Mouse (Mus musculus): ENCODE results near the gene Strc. TPM values are rescaled to one million over a fixed set of nuclear protein-coding genes. Genes with fewer than 3 reads are reported as not detected.

The Strc gene
- polyA plus RNA-seq (2015; fragmentation: Illumina TruSeq; extraction: RNeasy Lipid Tissue Mini Kit (QIAGEN cat#74804); ENCODE audit: low read depth, low replicate concordance): 0.31 TPM

DNA sequence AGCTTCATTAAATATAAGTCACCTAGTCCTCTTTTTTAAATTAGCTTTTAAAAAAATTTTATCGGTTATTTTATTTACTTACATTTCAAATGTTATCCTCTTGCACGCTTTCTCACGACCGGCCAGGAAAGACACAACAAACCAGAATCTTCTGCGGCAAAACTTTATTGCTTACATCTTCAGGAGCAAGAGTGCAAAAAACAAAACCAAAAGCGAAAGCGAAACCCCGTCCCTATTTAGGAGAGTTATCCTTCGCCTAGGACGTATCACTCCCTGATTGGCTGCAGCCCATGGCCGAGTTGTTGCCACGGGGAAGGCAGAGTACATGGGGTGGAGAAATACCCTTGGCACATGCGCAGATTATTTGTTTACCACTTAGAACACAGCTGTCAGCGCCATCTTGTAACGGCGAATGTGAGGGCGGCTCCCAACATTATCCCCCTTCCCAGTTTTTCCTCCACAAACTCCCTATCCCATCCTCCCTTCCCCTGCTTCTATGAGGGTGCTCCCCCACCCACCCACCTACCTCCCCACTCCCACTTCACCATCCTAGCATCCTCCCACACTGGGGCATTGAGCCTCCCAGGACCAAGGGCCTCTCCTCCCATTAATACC, at the start of gene Strc:
Gene Strc (minus strand): TSS at position 208 of the 615 bp plus-strand sequence.

DNA sequence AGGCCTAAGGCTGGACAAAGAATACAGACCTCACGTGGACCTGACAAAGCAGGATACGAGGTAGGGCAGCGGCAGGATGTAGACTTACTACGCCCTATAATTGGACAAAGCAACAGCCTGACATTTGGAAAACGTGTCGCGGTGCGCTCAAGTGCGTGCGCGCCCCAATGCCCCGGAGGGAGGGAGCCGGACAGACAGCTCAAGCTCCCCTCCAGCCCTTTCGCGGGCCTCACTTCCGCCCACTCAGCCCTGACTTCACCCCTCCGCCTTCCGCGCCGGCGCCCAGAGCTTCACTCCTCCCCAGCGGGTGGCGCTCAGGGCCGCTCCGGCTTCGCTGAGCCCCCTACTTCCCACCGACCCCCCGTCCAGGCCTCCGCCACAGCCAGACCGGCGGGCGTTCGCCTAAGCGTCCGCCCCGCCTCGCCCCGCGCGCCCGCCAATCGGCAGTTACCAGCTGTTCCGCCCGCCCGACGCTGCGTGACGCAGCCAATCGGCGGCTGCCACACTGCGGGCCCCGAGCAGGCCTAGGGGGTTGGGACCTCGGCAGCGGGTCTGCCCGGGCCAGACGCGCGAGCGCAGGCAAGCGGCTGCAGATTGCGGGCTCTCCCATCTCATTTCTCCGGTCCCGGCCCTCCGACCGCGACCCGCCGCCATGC, 26.5 kb upstream of the Strc start, which contains the start of the genes Pdia3 and Catsper2:
Gene Pdia3 (plus strand): TSS at position 389 of the 656 bp plus-strand sequence.
Gene Catsper2 (minus strand): TSS at position 406 of the 656 bp plus-strand sequence.

DNA sequence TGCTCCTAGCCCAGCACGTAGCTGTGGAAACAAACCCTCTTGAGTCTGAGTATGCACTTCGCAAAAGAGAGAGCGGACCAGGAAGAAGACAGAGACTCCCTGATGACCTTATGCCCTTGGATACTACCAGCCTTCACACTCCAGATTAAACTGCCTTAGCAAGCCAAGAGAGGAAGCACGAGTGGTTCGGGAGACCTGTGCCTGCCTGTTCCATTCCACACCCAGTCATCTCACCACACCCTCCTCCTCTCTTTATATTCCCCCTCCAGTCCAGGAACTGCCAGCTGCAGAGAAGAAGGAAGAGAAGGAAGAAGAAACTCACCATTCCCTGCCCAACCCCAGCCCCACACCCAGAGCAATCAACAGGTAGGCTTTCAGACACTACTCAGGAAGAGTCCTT, 29.5 kb downstream of the Strc start, which contains the start of gene Ckmt1:
Gene Ckmt1 (plus strand): TSS at position 221 of the 400 bp plus-strand sequence.

DNA sequence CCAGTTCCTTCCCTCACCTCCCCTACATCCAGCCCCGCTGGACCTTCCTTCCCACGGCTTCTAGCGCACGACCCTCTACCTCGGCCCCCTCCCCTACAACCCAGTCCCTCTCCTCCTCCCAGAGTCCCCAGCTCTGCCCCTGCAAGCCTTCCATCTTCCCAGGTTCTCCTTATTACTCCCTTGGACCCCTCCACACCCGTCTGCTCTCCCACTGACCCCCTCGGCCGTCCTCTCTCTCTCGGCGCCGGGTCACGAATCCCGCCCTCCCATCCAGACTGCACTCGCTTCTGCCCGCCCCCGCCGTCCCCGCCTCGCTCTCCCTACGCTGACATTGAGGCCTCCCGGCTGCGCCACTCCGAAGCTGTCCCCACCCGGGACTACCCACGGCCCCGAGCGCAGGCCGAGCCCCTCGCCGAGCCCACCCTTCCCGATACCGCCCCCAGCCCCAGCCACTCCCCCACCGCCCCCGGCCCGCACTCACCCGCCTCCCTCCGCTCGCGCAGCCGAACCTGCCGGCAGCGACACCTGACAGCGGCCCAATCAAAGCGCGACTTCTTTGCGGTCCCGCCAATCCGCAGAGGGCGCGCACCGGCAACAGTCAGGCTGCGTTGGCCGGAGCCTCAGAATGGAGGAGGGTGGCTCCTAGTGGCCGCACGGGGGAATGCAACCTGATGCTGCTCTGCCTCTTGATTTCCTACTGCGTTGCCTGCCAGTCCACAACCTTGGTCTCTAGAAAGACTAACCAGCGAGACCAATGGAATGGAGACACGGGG, 32.0 kb downstream of the Strc start, which contains the start of gene Ppip5k1:
Gene Ppip5k1 (minus strand): TSS at position 577 of the 773 bp plus-strand sequence.

Other genes starting within 250 kb of the Strc start
- gene Adal, start 246.7 kb downstream of the Strc start, polyA plus RNA-seq (2015; fragmentation: Illumina TruSeq; extraction: RNeasy Lipid Tissue Mini Kit (QIAGEN cat#74804); ENCODE audit: low read depth, low replicate concordance): 24.5 TPM
- 7.3 TPM for gene Lcmt2, start 246.5 kb downstream of the Strc start, polyA plus RNA-seq (2015; fragmentation: Illumina TruSeq; extraction: RNeasy Lipid Tissue Mini Kit (QIAGEN cat#74804); ENCODE audit: low read depth, low replicate concordance)
- 28.7 TPM for gene Tubgcp4, start 216.5 kb downstream of the Strc start, polyA plus RNA-seq (2015; fragmentation: Illumina TruSeq; extraction: RNeasy Lipid Tissue Mini Kit (QIAGEN cat#74804); ENCODE audit: low read depth, low replicate concordance)
- 4.7 TPM for gene Zscan29, start 216.0 kb downstream of the Strc start, polyA plus RNA-seq (2015; fragmentation: Illumina TruSeq; extraction: RNeasy Lipid Tissue Mini Kit (QIAGEN cat#74804); ENCODE audit: low read depth, low replicate concordance)
- gene Trp53bp1, start 115.8 kb downstream of the Strc start, polyA plus RNA-seq (2015; fragmentation: Illumina TruSeq; extraction: RNeasy Lipid Tissue Mini Kit (QIAGEN cat#74804); ENCODE audit: low read depth, low replicate concordance): 59.2 TPM
- 275 TPM for gene Map1a, start 97.6 kb downstream of the Strc start, polyA plus RNA-seq (2015; fragmentation: Illumina TruSeq; extraction: RNeasy Lipid Tissue Mini Kit (QIAGEN cat#74804); ENCODE audit: low read depth, low replicate concordance)
- 84.3 TPM for gene Ppip5k1, start 31.8 kb downstream of the Strc start, polyA plus RNA-seq (2015; fragmentation: Illumina TruSeq; extraction: RNeasy Lipid Tissue Mini Kit (QIAGEN cat#74804); ENCODE audit: low read depth, low replicate concordance)
- gene Ckmt1, start 29.5 kb downstream of the Strc start, polyA plus RNA-seq (2015; fragmentation: Illumina TruSeq; extraction: RNeasy Lipid Tissue Mini Kit (QIAGEN cat#74804); ENCODE audit: low read depth, low replicate concordance): 338 TPM
- 198 TPM for gene Pdia3, start 26.6 kb upstream of the Strc start, polyA plus RNA-seq (2015; fragmentation: Illumina TruSeq; extraction: RNeasy Lipid Tissue Mini Kit (QIAGEN cat#74804); ENCODE audit: low read depth, low replicate concordance)
- 3.2 TPM for gene Catsper2, start 26.6 kb upstream of the Strc start, polyA plus RNA-seq (2015; fragmentation: Illumina TruSeq; extraction: RNeasy Lipid Tissue Mini Kit (QIAGEN cat#74804); ENCODE audit: low read depth, low replicate concordance)
- not detected for gene Ell3, start 57.1 kb upstream of the Strc start, polyA plus RNA-seq (2015; fragmentation: Illumina TruSeq; extraction: RNeasy Lipid Tissue Mini Kit (QIAGEN cat#74804); ENCODE audit: low read depth, low replicate concordance)
- 378 TPM for gene Serf2, start 62.0 kb upstream of the Strc start, polyA plus RNA-seq (2015; fragmentation: Illumina TruSeq; extraction: RNeasy Lipid Tissue Mini Kit (QIAGEN cat#74804); ENCODE audit: low read depth, low replicate concordance)
- gene Hypk, start 66.1 kb upstream of the Strc start, polyA plus RNA-seq (2015; fragmentation: Illumina TruSeq; extraction: RNeasy Lipid Tissue Mini Kit (QIAGEN cat#74804); ENCODE audit: low read depth, low replicate concordance): 17.9 TPM
- 0.34 TPM for gene Serinc4, start 69.6 kb upstream of the Strc start, polyA plus RNA-seq (2015; fragmentation: Illumina TruSeq; extraction: RNeasy Lipid Tissue Mini Kit (QIAGEN cat#74804); ENCODE audit: low read depth, low replicate concordance)
- 45.6 TPM for gene Mfap1b, start 86.9 kb upstream of the Strc start, polyA plus RNA-seq (2015; fragmentation: Illumina TruSeq; extraction: RNeasy Lipid Tissue Mini Kit (QIAGEN cat#74804); ENCODE audit: low read depth, low replicate concordance)
- gene Mfap1a, start 119.5 kb upstream of the Strc start, polyA plus RNA-seq (2015; fragmentation: Illumina TruSeq; extraction: RNeasy Lipid Tissue Mini Kit (QIAGEN cat#74804); ENCODE audit: low read depth, low replicate concordance): 27.1 TPM
- gene Wdr76, start 119.6 kb upstream of the Strc start, polyA plus RNA-seq (2015; fragmentation: Illumina TruSeq; extraction: RNeasy Lipid Tissue Mini Kit (QIAGEN cat#74804); ENCODE audit: low read depth, low replicate concordance): 2.9 TPM